Mouse (Mus musculus) liver, embryonic 14.5 days (tissue): Measurements from ENCODE around the gene Prr12. TPM values are rescaled to one million over a fixed set of nuclear protein-coding genes. Genes with fewer than 3 reads are reported as not detected.

ENCODE experiments used
- ATAC-seq: fragments of 200-750 bp; cut with Nextera tagmentation; 2 replicates; pipeline ENCODE4 v1.8.0; 2017; ENCODE audit warnings: moderate number of reproducible peaks, mild to moderate bottlenecking, moderate library complexity; ENCODE audit not compliant: insufficient read depth
- DNase-seq, 3 experiments: peaks; one replicate each; pipeline ENCODE4 v3.0.0-alpha.2; 2012 to 2013; ENCODE audit warnings: low read depth in 3 of 3, low spot score in 3 of 3
- H3K27ac ChIP-seq: fragments of 300-500 bp; sonication (generic); 2 replicates; pipeline ENCODE4 v1.5.1; 2014; ENCODE audit warnings: moderate library complexity, mild to moderate bottlenecking, control low read depth, inconsistent platforms
- H3K27me3 ChIP-seq: fragments of 300-500 bp; sonication (generic); 2 replicates; pipeline ENCODE4 v1.6.1; 2014; ENCODE audit warnings: mild to moderate bottlenecking, low read length, moderate library complexity; ENCODE audit not compliant: control insufficient read depth, insufficient read depth
- H3K36me3 ChIP-seq: fragments of 300-500 bp; sonication (generic); replicated peaks from 2 replicates; pipeline ENCODE4 v1.6.1; 2014; ENCODE audit warnings: low read depth; ENCODE audit not compliant: control insufficient read depth, insufficient read depth
- H3K4me1 ChIP-seq, 2 experiments: fragments of 200-500 bp in 1 of 2; fragments of 300-500 bp in 1 of 2; sonication (generic) in 1 of 2; replicated peaks; 2 replicates each; pipeline ENCODE4 v1.6.1; 2012 to 2014; ENCODE audit warnings: antibody characterized with exemption in 1 of 2, inconsistent platforms in 1 of 2, low read length in 1 of 2; ENCODE audit not compliant: control insufficient read depth in 2 of 2, insufficient read depth in 2 of 2
- H3K4me2 ChIP-seq: fragments of 300-500 bp; sonication (generic); 2 replicates; pipeline ENCODE4 v1.6.1; 2014; ENCODE audit warnings: low read depth, mild to moderate bottlenecking, control low read depth, moderate library complexity
- H3K4me3 ChIP-seq, 2 experiments: fragments of 200-500 bp in 1 of 2; fragments of 300-500 bp in 1 of 2; sonication (generic) in 1 of 2; 2 replicates each; pipeline ENCODE4 v1.5.1; 2012 to 2014; ENCODE audit warnings: low read depth in 2 of 2, low read length in 2 of 2, mild to moderate bottlenecking in 2 of 2, control low read depth in 1 of 2, inconsistent platforms in 1 of 2, moderate library complexity in 1 of 2; ENCODE audit not compliant: insufficient read depth in 1 of 2
- H3K9ac ChIP-seq: fragments of 300-500 bp; sonication (generic); replicated peaks from 2 replicates; pipeline ENCODE4 v1.6.1; 2014; ENCODE audit warnings: mild to moderate bottlenecking, control low read depth, moderate library complexity
- H3K9me3 ChIP-seq: fragments of 300-500 bp; sonication (generic); 2 replicates; pipeline ENCODE4 v1.6.1; 2016; ENCODE audit warnings: low read length, mixed read lengths; ENCODE audit not compliant: control insufficient read depth
- CTCF ChIP-seq: IDR thresholded peaks from 2 replicates; pipeline ENCODE4 v1.5.1; 2016; ENCODE audit warnings: antibody characterized with exemption, low read depth, control low read depth
- EP300 ChIP-seq: IDR thresholded peaks from 2 replicates; pipeline ENCODE4 v1.6.1; 2016; ENCODE audit warnings: antibody characterized with exemption, low read depth
- WGBS: fragments of 180-500 bp; shearing (Covaris S2); extraction: QIAGEN DNeasy Blood & Tissue Kit; methylation state at CpG from one replicate; pipeline ENCODE4 v1.1.7; 2014; ENCODE audit not compliant: insufficient replicate concordance; 5-methylcytosine and 5-hydroxymethylcytosine counted together
- polyA plus RNA-seq, 2 experiments: library from polyadenylated mRNA; depleted of rRNA in 1 of 2; stranded (reverse) in 1 of 2; unstranded in 1 of 2; fragments of >200 nt; fragmentation: Nextera tagmentation in 1 of 2; extraction: Ambion mirVana in 1 of 2; gene quantifications; 2 replicates each; pipeline versions ENCODE4 v1.2.1 to v1.2.3; 2012 to 2014

Prr12 gene
- polyA plus RNA-seq, 2 experiments: 1.9 to 2.6 TPM

DNA sequence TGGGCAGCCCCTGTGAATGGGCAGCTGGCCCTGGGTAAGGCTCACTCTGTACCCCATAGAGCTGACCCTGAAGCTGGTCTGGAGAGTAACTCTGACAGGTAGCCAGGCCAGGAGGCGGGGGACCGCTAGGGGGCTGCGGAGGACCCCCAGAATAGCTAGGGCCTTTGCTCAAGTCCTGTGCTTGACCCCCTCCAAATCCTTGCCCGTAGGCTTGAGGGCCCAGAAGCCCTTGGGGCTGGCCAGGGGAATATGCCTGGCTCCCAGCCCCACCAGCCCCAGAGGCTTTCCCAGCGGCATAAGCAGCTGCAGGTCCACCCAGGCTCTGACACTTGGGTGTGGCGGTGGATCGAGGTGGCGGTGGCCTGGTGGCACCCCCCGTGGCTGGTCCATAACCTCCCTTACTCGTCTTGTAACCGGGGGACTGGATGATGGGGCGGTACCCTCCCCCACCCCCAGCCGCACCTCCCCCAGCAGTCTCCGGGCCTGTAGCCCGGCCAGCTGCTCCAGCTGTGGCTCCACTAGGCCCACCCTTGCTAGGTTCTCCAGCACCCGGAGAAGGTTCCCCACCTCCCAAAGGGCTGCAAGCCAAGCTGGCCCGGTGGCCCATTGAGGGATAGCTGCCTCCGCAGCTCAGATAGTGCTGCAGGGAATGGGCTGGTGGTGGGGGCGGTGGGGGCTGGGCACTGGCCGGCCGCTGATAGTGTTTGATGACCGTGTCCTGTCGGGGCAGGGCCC lies 3.6 kb downstream of the Prr12 start:
- Histone ChIP-seq H3K27ac (no peak overlapping the region), H3K4me3 (no peak overlapping the region), H3K9ac (no peak overlapping the region), H3K4me1 (peaks cover 9 to 14% of the 10 kb centered on the region in 2 experiments), H3K4me2 (no peak overlapping the region), H3K9me3 (no peaks in the 10 kb centered on the region), H3K27me3 (no peaks in the 10 kb centered on the region), H3K36me3 (peaks cover 16% of the 10 kb centered on the region)
- WGBS: 82% methylated on average over 23 of the region's 23 CpGs
- no peak for ATAC-seq
- TF ChIP-seq EP300 (no peak), CTCF (no peak)
- no peak for DNase-seq

DNA sequence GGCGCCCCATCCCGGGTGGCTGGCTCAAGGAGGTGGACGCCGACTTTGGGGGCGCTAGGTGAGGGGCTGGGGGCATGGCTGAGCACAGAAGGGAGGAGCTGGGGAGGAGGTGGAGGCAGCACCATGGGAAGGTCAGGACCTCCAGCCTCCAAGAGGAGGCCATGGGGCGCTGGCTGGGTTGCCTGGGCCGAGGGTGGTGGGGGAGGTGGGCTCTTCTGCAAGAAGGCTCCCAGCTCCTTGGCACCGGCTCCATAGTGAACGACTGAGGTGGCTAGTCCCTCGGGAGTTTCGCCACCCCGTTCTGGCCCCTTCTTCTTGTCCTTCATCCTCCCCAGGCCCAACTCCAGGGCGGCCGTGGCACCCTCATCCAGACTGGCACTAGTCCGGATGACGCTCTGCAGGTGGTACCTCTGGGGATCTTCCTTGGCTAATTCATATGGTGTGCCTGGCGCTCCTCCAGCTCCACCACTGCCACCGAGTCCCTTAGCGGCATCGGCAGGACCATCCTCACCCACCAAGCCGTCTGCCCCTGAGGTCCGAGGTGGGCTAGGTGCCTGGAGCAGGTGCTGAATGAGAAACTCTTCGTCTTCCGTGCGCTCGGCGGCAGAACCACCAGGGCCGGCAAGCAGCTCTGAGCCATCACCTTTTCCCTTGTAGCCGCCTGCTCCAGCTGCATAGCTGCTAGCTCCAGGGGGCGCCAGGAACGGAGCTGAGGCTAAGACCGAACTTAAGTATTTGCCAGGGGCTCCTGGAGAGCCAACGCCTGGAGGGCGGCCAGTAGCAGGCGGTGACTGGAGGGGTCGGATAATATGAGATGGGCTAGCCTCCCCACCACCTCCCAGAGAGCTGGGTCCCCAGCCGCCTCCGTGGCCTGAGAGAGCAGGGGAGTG lies 4.4 kb downstream of the Prr12 start:
- H3K36me3 ChIP-seq: peaks cover 16% of the 10 kb centered on the region
- TF ChIP-seq EP300: no peak
- TF ChIP-seq CTCF: 0 out of 2 replicates have a peak, but pooled peaks have one; percentile 8
- DNase-seq (no peak), ATAC-seq (no peak)
- no peak overlapping the region for H3K9ac ChIP-seq
- H3K27me3 ChIP-seq: no peaks in the 10 kb centered on the region
- no peak overlapping the region for H3K27ac ChIP-seq
- H3K9me3 ChIP-seq: no peaks in the 10 kb centered on the region
- no peak overlapping the region for H3K4me2 ChIP-seq
- H3K4me1 ChIP-seq: peaks cover 9 to 14% of the 10 kb centered on the region in 2 experiments
- WGBS: 89% methylated on average over 38 of the region's 38 CpGs
- H3K4me3 ChIP-seq: no peak overlapping the region

DNA sequence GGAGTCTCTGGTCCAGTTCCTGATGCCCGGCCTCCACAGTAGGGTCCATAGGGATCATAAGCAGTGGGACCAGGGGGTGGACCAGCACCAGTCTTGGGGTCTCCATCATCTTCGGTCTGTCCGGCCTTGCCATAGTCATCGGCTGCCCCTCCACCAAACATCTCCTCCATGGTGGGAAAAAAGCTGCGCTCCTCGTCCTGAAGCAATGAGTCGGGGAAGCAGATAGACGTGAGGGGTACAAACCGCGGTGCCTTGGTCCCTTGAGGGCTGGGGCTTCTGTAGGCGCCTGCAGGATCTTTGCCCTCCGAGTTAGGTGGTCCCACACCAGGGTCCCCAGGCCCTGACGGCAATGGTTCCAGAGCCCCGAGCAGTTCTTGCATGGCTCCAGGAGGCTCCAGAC lies 5.2 kb downstream of the Prr12 start:
- no peak overlapping the region for H3K4me2 ChIP-seq
- H3K9me3 ChIP-seq: no peaks in the 10 kb centered on the region
- TF ChIP-seq EP300: no peak
- TF ChIP-seq CTCF: no peak
- H3K4me1 ChIP-seq: peaks cover 9 to 14% of the 10 kb centered on the region in 2 experiments
- H3K9ac ChIP-seq: no peak overlapping the region
- DNase-seq (no peak), ATAC-seq (no peak)
- H3K27ac ChIP-seq: no peak overlapping the region
- no peaks in the 10 kb centered on the region for H3K27me3 ChIP-seq
- no peak overlapping the region for H3K4me3 ChIP-seq
- H3K36me3 ChIP-seq: peaks cover 19% of the 10 kb centered on the region
- WGBS: 92% methylated on average over 14 of the region's 14 CpGs

DNA sequence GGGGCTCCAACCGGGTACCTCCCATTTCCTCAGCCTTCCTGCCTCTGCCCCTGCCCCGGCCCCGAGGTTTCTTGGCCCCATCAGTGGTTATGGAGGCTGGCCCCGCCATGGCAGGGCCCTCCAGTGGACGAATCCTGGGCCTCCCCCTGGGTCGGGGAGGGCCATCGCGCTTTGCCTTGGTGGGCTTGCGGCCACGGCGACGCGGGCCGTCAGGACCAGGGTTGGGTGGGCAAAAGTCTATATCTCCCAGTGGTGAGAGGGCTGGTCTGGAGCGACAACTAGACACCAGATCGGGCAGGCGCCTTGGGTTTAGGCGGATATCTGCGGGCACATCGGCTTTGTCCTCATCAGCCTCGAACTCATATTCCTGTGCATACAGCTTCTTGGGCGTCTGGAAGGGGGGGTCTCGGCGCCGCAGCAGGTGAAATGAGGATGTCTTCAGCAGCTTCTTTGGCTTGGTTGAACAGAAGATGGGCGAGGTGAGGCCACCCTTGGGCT lies 5.8 kb downstream of the Prr12 start:
- Histone ChIP-seq H3K4me3 (no peak overlapping the region), H3K4me1 (peaks cover 8 to 11% of the 10 kb centered on the region in 2 experiments), H3K9me3 (no peaks in the 10 kb centered on the region), H3K4me2 (no peak overlapping the region), H3K27me3 (no peaks in the 10 kb centered on the region), H3K27ac (no peak overlapping the region), H3K9ac (no peak overlapping the region), H3K36me3 (peaks cover 25% of the 10 kb centered on the region)
- DNase-seq (no peak), ATAC-seq (no peak)
- TF ChIP-seq EP300 (no peak), CTCF (no peak)
- 88% methylated on average over 26 of the region's 26 CpGs for WGBS

DNA sequence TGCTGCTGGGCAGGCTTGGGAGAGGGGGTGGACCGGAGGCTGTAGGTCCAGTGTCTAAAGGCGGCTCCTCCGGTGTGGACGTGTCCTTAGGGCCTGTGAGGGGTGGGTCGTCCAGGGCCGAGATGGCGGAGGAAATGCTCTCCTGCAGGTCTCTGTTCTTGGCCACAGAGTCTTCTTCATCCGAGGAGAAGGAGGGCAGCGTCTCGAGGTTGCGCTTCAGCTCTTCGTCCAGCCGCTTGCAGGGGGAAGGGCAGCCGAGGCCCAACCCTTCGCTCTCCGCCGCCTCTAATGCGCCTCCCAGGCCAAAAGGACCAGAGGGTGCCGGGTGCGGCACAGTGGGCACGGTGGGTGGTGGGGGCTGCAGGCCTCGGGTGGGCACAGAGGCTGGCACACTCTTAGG lies 6.9 kb downstream of the Prr12 start:
- Histone ChIP-seq H3K36me3 (peaks cover 29% of the 10 kb centered on the region), H3K27me3 (no peaks in the 10 kb centered on the region), H3K4me3 (no peak overlapping the region), H3K4me2 (no peak overlapping the region), H3K9ac (no peak overlapping the region), H3K9me3 (no peaks in the 10 kb centered on the region), H3K27ac (no peak overlapping the region), H3K4me1 (peaks cover 0 to under 1% of the 10 kb centered on the region in 2 experiments; a peak in 1 of 4 replicates)
- TF ChIP-seq EP300: no peak
- TF ChIP-seq CTCF: no peak
- DNase-seq (no peak), ATAC-seq (no peak)
- WGBS: 86% methylated on average over 22 of the region's 22 CpGs
